Mouse (Mus musculus) CD4-positive helper T cell, adult 2 months (primary cell): Measurements from ENCODE around the gene Angpt4.
A peak's percentile ranks its signal among the peaks of the same experiment; 100 is the strongest.

Experiments
- DNase-seq: peaks from one replicate; pipeline ENCODE4 v3.0.0-alpha.2; 2012; ENCODE audit warnings: low read depth, missing footprints, low spot score

The Angpt4 gene

GRCm38 (mm10) chr2:151914120-151914519 is 3.1 kb downstream of the Angpt4 start:
- no peak for DNase-seq

GRCm38 (mm10) chr2:151915111-151915510 is 4.1 kb downstream of the Angpt4 start:
- DNase-seq, result no peak

- DNase-seq, result no peak
These were observed 5.2 kb downstream of the Angpt4 start for GRCm38 (mm10) chr2:151916061-151916831.

- DNase-seq, result no peak
These were observed 8.1 kb downstream of the Angpt4 start for GRCm38 (mm10) chr2:151919140-151919539.

GRCm38 (mm10) chr2:151921068-151921467 is 10.1 kb downstream of the Angpt4 start:
- DNase-seq, result no peak

- no peak for DNase-seq
These were observed 10.6 kb downstream of the Angpt4 start for GRCm38 (mm10) chr2:151921596-151921995.

- DNase-seq, result no peak
These were observed 13.3 kb downstream of the Angpt4 start for GRCm38 (mm10) chr2:151924276-151924675.

GRCm38 (mm10) chr2:151925715-151926114 is 14.7 kb downstream of the Angpt4 start:
- no peak for DNase-seq

GRCm38 (mm10) chr2:151927103-151927502 is 16.1 kb downstream of the Angpt4 start:
- no peak for DNase-seq

- DNase-seq, result peak; percentile 73
These were observed 19.5 kb downstream of the Angpt4 start for GRCm38 (mm10) chr2:151930389-151931074.

- DNase-seq, result no peak
These were observed 26.9 kb downstream of the Angpt4 start for GRCm38 (mm10) chr2:151937893-151938292.

- no peak for DNase-seq
These were observed 27.8 kb downstream of the Angpt4 start for GRCm38 (mm10) chr2:151938780-151939200.

GRCm38 (mm10) chr2:151939651-151940420 is 28.8 kb downstream of the Angpt4 start:
- DNase-seq, result no peak

- peak; percentile 22 for DNase-seq
These were observed 30.3 kb downstream of the Angpt4 start for GRCm38 (mm10) chr2:151941269-151941668.

- peak; percentile 40 for DNase-seq
These were observed 33.1 kb downstream of the Angpt4 start for GRCm38 (mm10) chr2:151944106-151944505.

GRCm38 (mm10) chr2:151947617-151948016 is 36.6 kb downstream of the Angpt4 start:
- no peak for DNase-seq

- no peak for DNase-seq
These were observed 37.3 kb downstream of the Angpt4 start for GRCm38 (mm10) chr2:151948311-151948710.

- no peak for DNase-seq
These were observed 38.2 kb downstream of the Angpt4 start for GRCm38 (mm10) chr2:151949082-151949774.

- no peak for DNase-seq
These were observed 42.7 kb downstream of the Angpt4 start for GRCm38 (mm10) chr2:151953665-151954064.

GRCm38 (mm10) chr2:151956500-151957137 is 45.6 kb downstream of the Angpt4 start:
- DNase-seq, result no peak

- peak; percentile 86 for DNase-seq
These were observed 48.3 kb downstream of the Angpt4 start for GRCm38 (mm10) chr2:151959274-151959673.
